Mouse (Mus musculus) thymus, postnatal 10 days (tissue): ENCODE data around the gene Dlx2.

Experiments
- DNase-seq, 2 experiments: peaks; one replicate each; pipeline ENCODE4 v3.0.0; 2021; ENCODE audit warnings: low spot score in 2 of 2

The Dlx2 gene

GRCm38 (mm10) chr2:71546640-71547071, at the start of gene Dlx2:
TSS of gene Dlx2 (minus strand) at chr2:71546754.
- peak in 1 of 2 experiments; percentile 27 for DNase-seq

GRCm38 (mm10) chr2:71594466-71594865, 47.9 kb upstream of the Dlx2 start:
- DNase-seq, result no peak

- DNase-seq, result no peak
These were observed 42.6 kb upstream of the Dlx2 start for GRCm38 (mm10) chr2:71589114-71589513.

GRCm38 (mm10) chr2:71581488-71581887, 34.9 kb upstream of the Dlx2 start:
- no peak for DNase-seq

GRCm38 (mm10) chr2:71580632-71581466, 34.3 kb upstream of the Dlx2 start:
- peak; percentile 24 to 61 for DNase-seq

- no peak for DNase-seq
These were observed 30.5 kb upstream of the Dlx2 start for GRCm38 (mm10) chr2:71577059-71577458.

- DNase-seq, result no peak
These were observed 27.2 kb upstream of the Dlx2 start for GRCm38 (mm10) chr2:71573736-71574135.

- DNase-seq, result no peak
These were observed 19.9 kb upstream of the Dlx2 start for GRCm38 (mm10) chr2:71566466-71566865.

- no peak for DNase-seq
These were observed 9.5 kb upstream of the Dlx2 start for GRCm38 (mm10) chr2:71556071-71556470.

- DNase-seq, result no peak
These were observed 5.2 kb upstream of the Dlx2 start for GRCm38 (mm10) chr2:71551704-71552103.

- no peak for DNase-seq
These were observed 3.8 kb upstream of the Dlx2 start for GRCm38 (mm10) chr2:71550330-71550729.

GRCm38 (mm10) chr2:71547829-71548228, 1.3 kb upstream of the Dlx2 start:
- DNase-seq, result peak; percentile 35 to 80

- DNase-seq, result no peak
These were observed 493 bp downstream of the Dlx2 start for GRCm38 (mm10) chr2:71545882-71546639.

GRCm38 (mm10) chr2:71545401-71545881, 1.1 kb downstream of the Dlx2 start:
- DNase-seq, result no peak

- no peak for DNase-seq
These were observed 1.9 kb downstream of the Dlx2 start for GRCm38 (mm10) chr2:71544391-71545285.

- DNase-seq, result no peak
These were observed 2.6 kb downstream of the Dlx2 start for GRCm38 (mm10) chr2:71543948-71544347.

- DNase-seq, result no peak
These were observed 3.0 kb downstream of the Dlx2 start for GRCm38 (mm10) chr2:71543531-71543930.

GRCm38 (mm10) chr2:71542816-71543301, 3.7 kb downstream of the Dlx2 start:
- no peak for DNase-seq

- no peak for DNase-seq
These were observed 4.2 kb downstream of the Dlx2 start for GRCm38 (mm10) chr2:71542227-71542815.

- no peak for DNase-seq
These were observed 4.9 kb downstream of the Dlx2 start for GRCm38 (mm10) chr2:71541418-71542226.
